Mouse (Mus musculus): ENCODE measurements at regions not wholly inside any gene's neighbourhood (a gene's known extent, or its start where the extent isn't known, plus 50 kb on each side); places are given as distances from the start of the nearest gene placed in this dataset.

DNA sequence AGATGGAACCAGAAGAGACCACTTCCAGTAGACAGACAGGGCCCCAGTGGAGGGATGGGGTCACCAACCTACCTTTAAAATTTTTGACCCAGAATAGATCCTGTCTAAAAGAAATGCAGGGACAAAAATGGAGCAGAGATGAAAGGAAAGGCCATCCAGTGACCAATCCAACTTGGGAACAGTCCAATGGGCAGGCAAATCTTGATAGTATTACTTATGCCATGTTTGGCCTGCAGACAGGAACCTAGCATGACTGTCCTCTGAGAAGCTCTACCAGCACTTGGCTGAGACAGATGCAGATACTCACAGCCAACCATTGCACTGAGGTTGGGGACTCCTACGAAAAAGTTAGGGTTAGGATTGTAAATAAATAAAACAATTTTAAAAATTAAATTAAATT is 1815.4 kb upstream of the Lrrc6 start:
- no peak for TF ChIP-seq CTCF (IDR thresholded peaks at IDR 0.05; ENCODE audit: borderline replicate concordance, insufficient read depth, low read length)
- no peak for TF ChIP-seq POLR2A (IDR thresholded peaks at IDR 0.05; ENCODE audit: low read depth, low read length)
- H3K4me3 ChIP-seq (ENCODE audit: insufficient read depth, low read length), result no peak overlapping the region
- no peak overlapping the region for H3K27ac ChIP-seq (ENCODE audit: insufficient read depth, low read length)
- no peaks in the 10 kb centered on the region for H3K4me1 ChIP-seq (ENCODE audit: control insufficient read depth, insufficient read depth, low read length)

All from embryonic fibroblast, embryonic 13.5 days (primary cell).